Mouse (Mus musculus): ENCODE data around the gene Gatad2a.

- no peak for TF ChIP-seq NANOG (IDR thresholded peaks at IDR 0.05; ENCODE audit: borderline replicate concordance, low read length)
- no peak for TF ChIP-seq CTCF (conservative IDR thresholded peaks at IDR 0.05; ENCODE audit: low read length)
- no peak for TF ChIP-seq POU5F1 (IDR thresholded peaks at IDR 0.05; ENCODE audit: borderline replicate concordance, low read length)
These were observed 128.4 kb downstream of the Gatad2a start for GRCm38 (mm10) chr8:69867696-69868326.
